Comparison of ENCODE assay signal across 20 mouse cellular contexts in genomic region chr4:28809703-28810102, GRCm38 (mm10). TPM values are rescaled to one million over a fixed set of nuclear protein-coding genes. Genes with fewer than 3 reads are reported as not detected.
DNase-seq lines count a peak whose midpoint lies in the region; TF ChIP-seq lines count a peak whose summit lies in the region.
"Had no signal": no experiment of that assay in that cellular context is flagged by ENCODE, and none has a peak within 500 bp of the region (broad histone marks: within the 10 kb centered on the region; RNA-seq: fewer than 3 reads in every experiment).

No protein-coding gene starts in this region.

- H3K27me3 ChIP-seq in myocyte (ENCODE audit: control insufficient read depth, insufficient read depth, insufficient read length), result no peaks in the 10 kb centered on the region
- H3K27me3 ChIP-seq: CH12.LX; embryonic facial prominence, embryonic 12.5 days; forebrain, embryonic 13.5 days; forebrain, embryonic 15.5 days had no signal

- DNase-seq in 3T3-L1 (ENCODE audit: low read depth, low spot score) (peak; percentile 6), 416B (ENCODE audit: low read depth) (peak; percentile 41), MN1 (ENCODE audit: low spot score) (no peak)
- DNase-seq in ovary, postnatal 14 days (ENCODE audit: low spot score), result no peak
- DNase-seq: adrenal gland, adult 8-10 months; adrenal gland, postnatal 14 days; adrenal gland, postnatal 36 days; cerebellum, adult 11-12 months; cerebellum, adult 2 months; cerebellum, adult 9-10 months; cerebellum, postnatal 10 days; cerebellum, postnatal 25 days; forebrain, postnatal 0 days had no signal

- no peaks in the 10 kb centered on the region for H3K79me2 ChIP-seq in myocyte (ENCODE audit: control insufficient read depth, insufficient read depth)

- no peak overlapping the region for H3K4me2 ChIP-seq in myocyte (ENCODE audit: low read depth)
- H3K4me2 ChIP-seq: embryonic facial prominence, embryonic 12.5 days; forebrain, embryonic 13.5 days; forebrain, embryonic 15.5 days had no signal

- no peaks in the 10 kb centered on the region for H3K36me3 ChIP-seq in myocyte (ENCODE audit: control insufficient read depth, insufficient read depth)
- H3K36me3 ChIP-seq: embryonic facial prominence, embryonic 10.5 days; embryonic facial prominence, embryonic 12.5 days; forebrain, embryonic 15.5 days; G1E had no signal

- H3K4me3 ChIP-seq in myocyte, result no peak overlapping the region
- H3K4me3 ChIP-seq: embryonic facial prominence, embryonic 10.5 days; embryonic facial prominence, embryonic 12.5 days; forebrain, embryonic 13.5 days; forebrain, embryonic 15.5 days had no signal

- H3ac ChIP-seq in myocyte (ENCODE audit: control insufficient read depth, insufficient read length), result no peak overlapping the region

- no peak for TF ChIP-seq POLR2A in myocyte (IDR thresholded peaks at IDR 0.05; ENCODE audit: insufficient read length, low read depth)

TF ChIP-seq in myocyte, 11 proteins besides CTCF, POLR2A, EP300 and RAD21:
- TF ChIP-seq MYOG (IDR thresholded peaks at IDR 0.05; ENCODE audit: control insufficient read depth in 1 of 3, insufficient read depth in 1 of 3, insufficient read length in 2 of 3, low read depth in 2 of 3) (no peak), CEBPB (IDR thresholded peaks at IDR 0.05; ENCODE audit: insufficient read depth, poor library complexity, severe bottlenecking) (no peak), TCF12 (IDR thresholded peaks at IDR 0.05; ENCODE audit: insufficient read depth, poor library complexity, severe bottlenecking) (no peak), MYOD1 (IDR thresholded peaks at IDR 0.05; ENCODE audit: control insufficient read depth in 1 of 3, insufficient read length in 2 of 3, low read depth in 2 of 3) (peak in 2 of 3 experiments; percentile 46 to 53)

RNA-seq across cellular contexts. Expression of gene Epha7, which starts 3.2 kb away (rescaled TPM):
- 0.94 TPM for polyA plus RNA-seq in myocyte (2012; fragmentation: generic; extraction: Trizol)
- polyA plus RNA-seq: G1E had no signal

Comparison
In these comparisons a context has a peak if more than half of its experiments do, and no peak if none do; other contexts are left out.
1. DNase-seq: peak in 3T3-L1 (single experiment) and 416B (single experiment); none in MN1 (single experiment) and ovary, postnatal 14 days (single experiment).